Comparison of ENCODE assay signal across 22 mouse cellular contexts in the genomic region with DNA sequence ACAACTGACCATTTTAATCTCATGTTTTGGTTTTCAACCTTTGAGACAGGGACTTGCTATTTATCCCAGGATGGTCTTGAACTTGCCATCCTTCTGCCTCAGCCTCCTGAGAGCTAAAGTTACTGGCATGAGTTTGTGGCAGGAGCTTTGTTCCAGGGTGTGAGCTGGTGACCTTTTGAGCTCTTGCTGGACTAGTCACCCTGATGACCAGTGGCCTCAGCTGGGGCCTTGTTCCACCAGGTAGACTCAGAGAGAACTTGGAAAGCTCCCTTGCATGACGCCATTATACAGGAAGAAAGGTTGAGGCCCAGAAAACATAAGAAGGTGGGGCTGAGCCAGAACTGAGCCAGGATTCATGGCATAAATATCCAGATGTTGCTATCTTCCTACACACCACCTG. TPM values are rescaled to one million over a fixed set of nuclear protein-coding genes. Genes with fewer than 3 reads are reported as not detected.
"Had no signal": no experiment of that assay in that cellular context is flagged by ENCODE, and none has a peak within 500 bp of the region (broad histone marks: within the 10 kb centered on the region; RNA-seq: fewer than 3 reads in every experiment).

No protein-coding gene starts in this region.

- H3K36me3 ChIP-seq: heart, embryonic 13.5 days; heart, embryonic 15.5 days; hindbrain, embryonic 13.5 days; hindbrain, embryonic 15.5 days; kidney, embryonic 15.5 days; limb, embryonic 13.5 days; limb, embryonic 15.5 days had no signal

- H3K27ac ChIP-seq: heart, adult 2 months; heart, embryonic 15.5 days; hindbrain, embryonic 13.5 days; hindbrain, embryonic 15.5 days; hindbrain, postnatal 0 days; limb, embryonic 13.5 days; limb, embryonic 15.5 days had no signal

- H3K9me3 ChIP-seq: heart, embryonic 13.5 days; heart, embryonic 15.5 days; hindbrain, embryonic 13.5 days; hindbrain, embryonic 15.5 days; kidney, embryonic 15.5 days; limb, embryonic 13.5 days; limb, embryonic 15.5 days had no signal

- H3K4me3 ChIP-seq: heart, adult 2 months; heart, embryonic 13.5 days; heart, embryonic 15.5 days; hindbrain, embryonic 13.5 days; hindbrain, embryonic 15.5 days; kidney, embryonic 15.5 days; limb, embryonic 13.5 days; limb, embryonic 15.5 days had no signal

- H3K9ac ChIP-seq: heart, embryonic 13.5 days; heart, embryonic 15.5 days; hindbrain, embryonic 13.5 days; hindbrain, embryonic 15.5 days; kidney, embryonic 15.5 days; limb, embryonic 13.5 days; limb, embryonic 15.5 days had no signal

- ATAC-seq: hindbrain, postnatal 0 days had no signal

- H3K27me3 ChIP-seq: heart, embryonic 13.5 days; hindbrain, embryonic 15.5 days; kidney, embryonic 15.5 days; limb, embryonic 15.5 days had no signal

- H3K4me2 ChIP-seq: heart, embryonic 11.5 days; heart, embryonic 13.5 days; heart, embryonic 15.5 days; hindbrain, embryonic 13.5 days; hindbrain, embryonic 15.5 days; limb, embryonic 13.5 days; limb, embryonic 15.5 days had no signal

- H3K4me1 ChIP-seq: hindbrain, embryonic 15.5 days had no signal

- DNase-seq: gastrocnemius, postnatal 14 days; gastrocnemius, postnatal 36 days; heart, adult 11 months; heart, adult 2 months; heart, postnatal 14 days; heart, postnatal 36 days; kidney, adult 2 months; kidney, postnatal 14 days; kidney, postnatal 36 days; layer of hippocampus, adult 9-11 months; layer of hippocampus, postnatal 36 days; left cerebral cortex, postnatal 4 days had no signal

RNA-seq across cellular contexts. Expression of gene Epha2, which starts 20.6 kb away (rescaled TPM):
- total RNA-seq: hematopoietic stem cell, adult 5-6 weeks had no signal

RNA-seq across cellular contexts. Expression of gene Arhgef19, which starts 41.2 kb away (rescaled TPM):
- total RNA-seq: hematopoietic stem cell, adult 5-6 weeks had no signal
